Mouse (Mus musculus) liver, adult 2 months (tissue): ENCODE results near the gene Fdxacb1. TPM values are rescaled to one million over a fixed set of nuclear protein-coding genes. Genes with fewer than 3 reads are reported as not detected.
A peak's percentile ranks its signal among the peaks of the same experiment; 100 is the strongest.

ENCODE experiments used
- DNase-seq: peaks from one replicate; pipeline ENCODE4 v3.0.0-alpha.2; 2011; ENCODE audit warnings: low read depth, low spot score; ENCODE audit errors: extremely low read depth
- H3K27ac ChIP-seq: fragments of 200-500 bp; replicated peaks from 2 replicates; pipeline ENCODE4 v1.5.1; 2012; ENCODE audit warnings: low read depth, mild to moderate bottlenecking, control low read depth, inconsistent platforms, low read length; ENCODE audit not compliant: insufficient read depth
- H3K27me3 ChIP-seq: fragments of 200-500 bp; 2 replicates; pipeline ENCODE4 v1.6.1; 2012; ENCODE audit warnings: mild to moderate bottlenecking, moderate library complexity, low read length, inconsistent platforms; ENCODE audit not compliant: control insufficient read depth, insufficient read depth
- H3K36me3 ChIP-seq: fragments of 200-500 bp; 2 replicates; pipeline ENCODE4 v1.6.1; 2012; ENCODE audit warnings: low read length, inconsistent platforms; ENCODE audit not compliant: control insufficient read depth, insufficient read depth
- H3K4me1 ChIP-seq: fragments of 200-500 bp; 2 replicates; pipeline ENCODE4 v1.6.1; 2011; ENCODE audit warnings: low read length; ENCODE audit not compliant: control insufficient read depth, insufficient read depth
- H3K4me3 ChIP-seq: fragments of 200-500 bp; 2 replicates; pipeline ENCODE4 v1.5.1; 2011; ENCODE audit warnings: low read depth, mild to moderate bottlenecking, control low read depth, low read length, moderate library complexity; ENCODE audit not compliant: insufficient read depth
- H3K79me2 ChIP-seq: fragments of 200-500 bp; 2 replicates; pipeline ENCODE4 v1.6.1; 2012; ENCODE audit warnings: inconsistent platforms, mild to moderate bottlenecking, low read length, moderate library complexity; ENCODE audit not compliant: control insufficient read depth, insufficient read depth
- H3K9ac ChIP-seq: fragments of 200-500 bp; 2 replicates; pipeline ENCODE4 v1.6.1; 2012; ENCODE audit warnings: low read depth, mild to moderate bottlenecking, control low read depth, inconsistent platforms, low read length
- CTCF ChIP-seq: fragments of 200-500 bp; IDR thresholded peaks from 2 replicates; pipeline ENCODE4 v1.5.1; 2011; ENCODE audit warnings: low read depth, low read length, control low read depth
- POLR2A ChIP-seq: fragments of 200-500 bp; IDR thresholded peaks from 2 replicates; pipeline ENCODE4 v1.6.1; 2011; ENCODE audit warnings: low read length, control low read depth; ENCODE audit not compliant: insufficient read depth; ENCODE audit errors: extremely low read depth
- WGBS: fragments of 180-500 bp; shearing (Covaris S2); methylation state at CpG from one replicate; pipeline ENCODE4 v1.1.7; 2018; 5-methylcytosine and 5-hydroxymethylcytosine counted together
- polyA plus RNA-seq: library from polyadenylated mRNA; depleted of rRNA; stranded (reverse); fragments of >200 nt; gene quantifications from 2 replicates; pipeline ENCODE4 v1.2.3, GENCODE M21; 2012
- total RNA-seq: library from RNA; depleted of rRNA; stranded (reverse); fragments of >200 nt; gene quantifications from 2 replicates; pipeline ENCODE4 v1.2.3, GENCODE M21; 2014

Fdxacb1 gene
- total and polyA plus RNA-seq, 2 experiments = 2.6 to 4.7 TPM

- no peak for DNase-seq
- H3K36me3 ChIP-seq = no peaks in the 10 kb centered on the region
- no peaks in the 10 kb centered on the region for H3K79me2 ChIP-seq
- peaks cover 5% of the 10 kb centered on the region for H3K27me3 ChIP-seq
- TF ChIP-seq CTCF = no peak
- no peak for TF ChIP-seq POLR2A
- H3K27ac ChIP-seq = no peak overlapping the region
- H3K9ac ChIP-seq = no peak overlapping the region
- 69% methylated on average over 4 of the region's 4 CpGs for WGBS
- no peak overlapping the region for H3K4me3 ChIP-seq
- peaks cover 3% of the 10 kb centered on the region for H3K4me1 ChIP-seq
Measured at GRCm38 (mm10) chr9:50732560-50732959, 35.5 kb upstream of the Fdxacb1 start.

GRCm38 (mm10) chr9:50734989-50735388 lies 33.0 kb upstream of the Fdxacb1 start:
- Histone ChIP-seq H3K4me1 (peaks cover 3% of the 10 kb centered on the region; the same call in 1 of the 2 replicates), H3K27me3 (no peaks in the 10 kb centered on the region), H3K36me3 (no peaks in the 10 kb centered on the region), H3K27ac (no peak overlapping the region), H3K9ac (no peak overlapping the region), H3K79me2 (no peaks in the 10 kb centered on the region), H3K4me3 (no peak overlapping the region)
- TF ChIP-seq CTCF (peak; percentile 67), POLR2A (no peak)
- under 1% methylated on average over 9 of the region's 9 CpGs for WGBS
- DNase-seq = peak; percentile 67

GRCm38 (mm10) chr9:50738914-50739870 lies 28.8 kb upstream of the Fdxacb1 start, which contains the start of gene Dixdc1:
Gene Dixdc1 (minus strand): TSS chr9:50739517.
- WGBS = 7% methylated on average over 36 of the region's 36 CpGs
- Histone ChIP-seq H3K27ac (peak within 1 kb of the TSS; percentile 55), H3K4me3 (no peak within 1 kb of the TSS), H3K79me2 (no peaks in the 10 kb centered on the region; the same call in 1 of the 2 replicates), H3K27me3 (no peaks in the 10 kb centered on the region), H3K9ac (no peak within 1 kb of the TSS), H3K36me3 (peaks cover 2% of the 10 kb centered on the region; the same call in 1 of the 2 replicates), H3K4me1 (peaks cover 3% of the 10 kb centered on the region; the same call in 1 of the 2 replicates)
- no peak for TF ChIP-seq CTCF
- no peak for TF ChIP-seq POLR2A
- DNase-seq = peak; percentile 88

- WGBS = 90% methylated on average over 14 of the region's 14 CpGs
- H3K4me1 ChIP-seq = peaks cover 6% of the 10 kb centered on the region; the same call in 1 of the 2 replicates
Measured at GRCm38 (mm10) chr9:50740867-50741784, 26.9 kb upstream of the Fdxacb1 start.

GRCm38 (mm10) chr9:50742261-50742660 lies 25.8 kb upstream of the Fdxacb1 start:
- peaks cover 3% of the 10 kb centered on the region; the same call in 1 of the 2 replicates for H3K79me2 ChIP-seq
- H3K27ac ChIP-seq = no peak overlapping the region
- peaks cover 2% of the 10 kb centered on the region; the same call in 1 of the 2 replicates for H3K36me3 ChIP-seq
- no peak overlapping the region for H3K4me3 ChIP-seq
- H3K9ac ChIP-seq = no peak overlapping the region
- TF ChIP-seq POLR2A = no peak
- TF ChIP-seq CTCF = no peak
- 71% methylated on average over 3 of the region's 3 CpGs for WGBS
- H3K4me1 ChIP-seq = peaks cover 6% of the 10 kb centered on the region; the same call in 1 of the 2 replicates
- H3K27me3 ChIP-seq = no peaks in the 10 kb centered on the region
- no peak for DNase-seq

More at GRCm38 (mm10) chr9:50740867-50741784, 26.9 kb upstream of the Fdxacb1 start:
- Histone ChIP-seq H3K9ac (no peak overlapping the region), H3K27ac (no peak overlapping the region), H3K27me3 (no peaks in the 10 kb centered on the region), H3K36me3 (peaks cover 2% of the 10 kb centered on the region; the same call in 1 of the 2 replicates), H3K79me2 (peaks cover 3% of the 10 kb centered on the region; the same call in 1 of the 2 replicates), H3K4me3 (no peak overlapping the region)
- TF ChIP-seq CTCF (no peak), POLR2A (no peak)
- no peak for DNase-seq
